Mouse (Mus musculus): ENCODE measurements around the gene 1700092M07Rik. TPM values are rescaled to one million over a fixed set of nuclear protein-coding genes. Genes with fewer than 3 reads are reported as not detected.

1700092M07Rik gene
- total RNA-seq, 1 experiment = 8.9 TPM

DNA sequence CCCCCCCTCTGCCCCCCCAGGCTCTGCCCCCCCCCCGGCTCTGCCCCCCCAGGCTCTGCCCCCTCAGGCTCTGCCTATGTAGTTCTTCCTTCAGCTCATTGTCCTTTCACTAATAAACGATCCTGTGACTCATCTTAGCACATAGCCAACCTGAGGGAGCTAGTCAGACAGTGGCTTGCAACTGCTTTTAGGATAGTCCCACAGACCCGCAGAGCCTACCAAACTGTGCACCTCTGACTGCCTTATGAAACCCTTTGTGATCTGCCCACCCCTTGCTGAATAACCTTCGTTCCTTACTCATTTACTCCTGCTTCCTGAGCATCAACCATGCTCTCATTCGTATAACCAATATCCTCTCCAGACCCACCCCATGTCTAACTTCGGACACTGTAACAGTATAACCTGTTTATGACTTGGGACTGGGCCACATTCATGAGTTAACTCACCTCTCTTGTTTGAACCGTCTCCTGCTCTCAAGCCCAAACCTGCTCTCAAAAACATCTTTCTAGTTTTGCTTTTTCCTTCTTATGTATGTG, 34.3 kb upstream of the 1700092M07Rik start:
- Histone ChIP-seq H3K36me3 (ENCODE audit: control insufficient read depth, insufficient read depth, low read length, poor library complexity, severe bottlenecking) (peaks cover 46% of the 10 kb centered on the region), H3K9ac (ENCODE audit: insufficient read depth, low read depth, low read length, poor library complexity, severe bottlenecking) (no peak overlapping the region)
- in situ Hi-C loops (cut with MboI; ENCODE audit: low sequenced_read_pairs in 2 of 2, unreplicated experiment in 2 of 2) = no loop called here

DNA sequence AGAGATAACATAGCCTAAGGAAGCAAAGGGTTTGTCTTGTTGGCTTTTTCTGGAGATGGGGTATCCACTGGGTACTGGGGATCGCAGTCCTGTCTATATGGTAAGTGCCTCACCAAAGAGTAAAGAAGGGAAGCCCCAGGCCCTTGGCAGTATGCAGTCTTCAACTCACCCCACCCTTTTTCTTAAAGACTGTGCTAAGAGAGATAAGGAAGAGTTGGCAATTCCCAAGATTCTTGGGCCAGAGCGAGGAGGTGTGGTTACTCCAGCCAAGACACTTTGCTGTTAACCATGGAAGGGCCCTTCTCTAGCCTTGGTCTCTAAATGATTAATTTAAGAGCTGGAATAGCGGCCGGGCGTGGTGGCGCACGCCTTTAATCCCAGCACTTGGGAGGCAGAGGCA, 33.6 kb upstream of the 1700092M07Rik start:
- Histone ChIP-seq H3K36me3 (ENCODE audit: control insufficient read depth, insufficient read depth, low read length, poor library complexity, severe bottlenecking) (peaks cover 51% of the 10 kb centered on the region), H3K9ac (ENCODE audit: insufficient read depth, low read depth, low read length, poor library complexity, severe bottlenecking) (no peak overlapping the region), H3K27ac (ENCODE audit: insufficient read depth, low read depth, low read length, poor library complexity, severe bottlenecking) (no peak overlapping the region; the same call in 1 of the 2 replicates), H3K4me3 (ENCODE audit: insufficient read depth in 1 of 2, low read depth in 1 of 2, low read length in 2 of 2, poor library complexity in 1 of 2, severe bottlenecking in 1 of 2) (no peak overlapping the region), H3K4me1 (ENCODE audit: control insufficient read depth in 2 of 2, insufficient read depth in 2 of 2, low read length in 2 of 2, poor library complexity in 1 of 2) (peaks cover 9 to 23% of the 10 kb centered on the region in 2 experiments), H3K9me3 (ENCODE audit: control insufficient read depth, insufficient read depth, low read depth, low read length) (no peaks in the 10 kb centered on the region)
- no peak for DNase-seq (ENCODE audit: low read depth, low spot score)
- no peak for TF ChIP-seq CHD2 (IDR thresholded peaks at IDR 0.05; ENCODE audit: low read depth, low read length)
- no peak for TF ChIP-seq MAFK (IDR thresholded peaks at IDR 0.05; ENCODE audit: insufficient read depth, low read depth, low read length)
- no peak for TF ChIP-seq HCFC1 (IDR thresholded peaks at IDR 0.05; ENCODE audit: borderline replicate concordance, insufficient read depth, low read length)
- TF ChIP-seq ZNF384 (IDR thresholded peaks at IDR 0.05; ENCODE audit: low read depth, low read length) = no peak
- in situ Hi-C loops (cut with MboI; ENCODE audit: low sequenced_read_pairs in 2 of 2, unreplicated experiment in 2 of 2) = no loop called here

More for the DNA sequence above, 34.3 kb upstream of the 1700092M07Rik start:
- H3K27ac ChIP-seq (ENCODE audit: insufficient read depth, low read depth, low read length, poor library complexity, severe bottlenecking) = no peak overlapping the region
- no peak for TF ChIP-seq ZC3H11A (IDR thresholded peaks at IDR 0.05; ENCODE audit: borderline replicate concordance, low read depth, low read length)
- no peak for TF ChIP-seq CHD2 (IDR thresholded peaks at IDR 0.05; ENCODE audit: low read depth, low read length)
- no peak for TF ChIP-seq MAFK (IDR thresholded peaks at IDR 0.05; ENCODE audit: insufficient read depth, low read depth, low read length)
- TF ChIP-seq HCFC1 (IDR thresholded peaks at IDR 0.05; ENCODE audit: borderline replicate concordance, insufficient read depth, low read length) = no peak
- TF ChIP-seq ZNF384 (IDR thresholded peaks at IDR 0.05; ENCODE audit: low read depth, low read length) = no peak
- H3K9me3 ChIP-seq (ENCODE audit: control insufficient read depth, insufficient read depth, low read depth, low read length) = no peaks in the 10 kb centered on the region
- no peak for DNase-seq (ENCODE audit: low read depth, low spot score)
- H3K4me3 ChIP-seq (ENCODE audit: insufficient read depth in 1 of 2, low read depth in 1 of 2, low read length in 2 of 2, poor library complexity in 1 of 2, severe bottlenecking in 1 of 2) = no peak overlapping the region
- H3K4me1 ChIP-seq (ENCODE audit: control insufficient read depth in 2 of 2, insufficient read depth in 2 of 2, low read length in 2 of 2, poor library complexity in 1 of 2) = peaks cover 8 to 22% of the 10 kb centered on the region in 2 experiments

DNA sequence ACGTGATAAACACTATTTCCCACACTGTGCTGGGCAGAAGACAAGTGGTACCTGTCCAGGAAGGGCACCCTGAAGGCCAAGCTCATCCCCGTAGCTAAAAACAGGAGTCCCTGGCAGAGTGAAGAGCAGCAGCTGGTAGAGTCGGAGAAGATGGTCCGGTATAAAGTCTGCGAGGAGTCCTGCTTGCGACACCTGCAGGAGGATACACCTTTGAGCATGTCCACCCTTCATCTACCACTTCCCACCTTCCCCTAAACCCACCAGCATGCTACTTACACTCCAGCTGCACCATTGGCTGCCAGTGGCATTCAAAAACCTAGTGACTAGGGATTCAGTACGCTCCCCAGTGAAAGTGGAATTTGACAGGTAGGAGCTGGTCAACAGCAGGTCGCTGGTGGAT, 31.6 kb upstream of the 1700092M07Rik start:
- no peak overlapping the region for H3K4me3 ChIP-seq (ENCODE audit: insufficient read depth in 1 of 2, low read depth in 1 of 2, low read length in 2 of 2, poor library complexity in 1 of 2, severe bottlenecking in 1 of 2)
- H3K4me1 ChIP-seq (ENCODE audit: control insufficient read depth in 2 of 2, insufficient read depth in 2 of 2, low read length in 2 of 2, poor library complexity in 1 of 2) = peaks cover 7 to 13% of the 10 kb centered on the region in 2 experiments; a peak in 2 of 4 replicates
- TF ChIP-seq ZNF384 (IDR thresholded peaks at IDR 0.05; ENCODE audit: low read depth, low read length) = no peak
- TF ChIP-seq HCFC1 (IDR thresholded peaks at IDR 0.05; ENCODE audit: borderline replicate concordance, insufficient read depth, low read length) = no peak
- TF ChIP-seq CHD2 (IDR thresholded peaks at IDR 0.05; ENCODE audit: low read depth, low read length) = no peak
- TF ChIP-seq MAFK (IDR thresholded peaks at IDR 0.05; ENCODE audit: insufficient read depth, low read depth, low read length) = no peak
- TF ChIP-seq ZC3H11A (IDR thresholded peaks at IDR 0.05; ENCODE audit: borderline replicate concordance, low read depth, low read length) = no peak
- H3K27ac ChIP-seq (ENCODE audit: insufficient read depth, low read depth, low read length, poor library complexity, severe bottlenecking) = no peak overlapping the region
- no peak overlapping the region for H3K9ac ChIP-seq (ENCODE audit: insufficient read depth, low read depth, low read length, poor library complexity, severe bottlenecking)
- no peaks in the 10 kb centered on the region for H3K9me3 ChIP-seq (ENCODE audit: control insufficient read depth, insufficient read depth, low read depth, low read length)
- in situ Hi-C loops (cut with MboI; ENCODE audit: low sequenced_read_pairs in 2 of 2, unreplicated experiment in 2 of 2) = no loop called here
- peaks cover 57% of the 10 kb centered on the region for H3K36me3 ChIP-seq (ENCODE audit: control insufficient read depth, insufficient read depth, low read length, poor library complexity, severe bottlenecking)
- no peak for DNase-seq (ENCODE audit: low read depth, low spot score)

DNA sequence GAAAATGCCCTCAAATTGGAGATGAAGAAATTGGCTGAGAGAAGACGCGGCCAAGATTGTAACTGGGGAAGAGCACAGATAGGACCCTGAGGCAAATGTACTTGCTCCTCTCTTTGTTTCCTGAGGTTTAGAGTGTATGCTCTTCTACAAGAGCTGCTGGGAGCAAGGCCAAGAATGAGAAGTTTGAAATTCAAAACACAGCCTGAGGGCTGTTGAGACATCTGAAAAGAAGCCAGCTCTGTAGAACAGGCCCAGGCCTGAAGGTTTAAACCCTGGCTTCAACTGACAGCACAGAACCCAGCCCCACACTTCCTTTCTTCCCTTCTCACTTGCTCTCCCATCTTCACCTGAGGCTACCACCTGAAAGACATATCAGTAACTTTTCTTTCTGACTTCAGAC, 30.5 kb upstream of the 1700092M07Rik start:
- peaks cover 7 to 10% of the 10 kb centered on the region in 2 experiments; a peak in 2 of 4 replicates for H3K4me1 ChIP-seq (ENCODE audit: control insufficient read depth in 2 of 2, insufficient read depth in 2 of 2, low read length in 2 of 2, poor library complexity in 1 of 2)
- DNase-seq (ENCODE audit: low read depth, low spot score) = no peak
- no peak overlapping the region for H3K9ac ChIP-seq (ENCODE audit: insufficient read depth, low read depth, low read length, poor library complexity, severe bottlenecking)
- no peak overlapping the region; the same call in 1 of the 2 replicates for H3K27ac ChIP-seq (ENCODE audit: insufficient read depth, low read depth, low read length, poor library complexity, severe bottlenecking)
- TF ChIP-seq ZC3H11A (IDR thresholded peaks at IDR 0.05; ENCODE audit: borderline replicate concordance, low read depth, low read length) (no peak), CHD2 (IDR thresholded peaks at IDR 0.05; ENCODE audit: low read depth, low read length) (no peak), HCFC1 (IDR thresholded peaks at IDR 0.05; ENCODE audit: borderline replicate concordance, insufficient read depth, low read length) (no peak), MAFK (IDR thresholded peaks at IDR 0.05; ENCODE audit: insufficient read depth, low read depth, low read length) (no peak), ZNF384 (IDR thresholded peaks at IDR 0.05; ENCODE audit: low read depth, low read length) (no peak)
- H3K9me3 ChIP-seq (ENCODE audit: control insufficient read depth, insufficient read depth, low read depth, low read length) = no peaks in the 10 kb centered on the region
- peaks cover 57% of the 10 kb centered on the region for H3K36me3 ChIP-seq (ENCODE audit: control insufficient read depth, insufficient read depth, low read length, poor library complexity, severe bottlenecking)
- in situ Hi-C loops (cut with MboI; ENCODE audit: low sequenced_read_pairs in 2 of 2, unreplicated experiment in 2 of 2) = no loop called here
- no peak overlapping the region for H3K4me3 ChIP-seq (ENCODE audit: insufficient read depth in 1 of 2, low read depth in 1 of 2, low read length in 2 of 2, poor library complexity in 1 of 2, severe bottlenecking in 1 of 2)
